Mouse (Mus musculus): ENCODE results near the gene Edaradd.

The Edaradd gene

GRCm38 (mm10) chr13:12519955-12520584, at the start of gene Edaradd:
Edaradd (minus strand) TSS chr13:12520438.
- peak; percentile 45 to 61 for DNase-seq

- DNase-seq = no peak
These were observed 49.5 kb upstream of the Edaradd start for GRCm38 (mm10) chr13:12569741-12570140.

GRCm38 (mm10) chr13:12568597-12569469, 48.6 kb upstream of the Edaradd start:
- no peak for DNase-seq

- DNase-seq = no peak
These were observed 47.7 kb upstream of the Edaradd start for GRCm38 (mm10) chr13:12567936-12568335.

GRCm38 (mm10) chr13:12565621-12566390, 45.6 kb upstream of the Edaradd start, which contains the start of gene Ero1lb:
Ero1lb (plus strand) TSS chr13:12565874.
- peak; percentile 99 for DNase-seq

- DNase-seq = no peak
These were observed 42.0 kb upstream of the Edaradd start for GRCm38 (mm10) chr13:12562256-12562655.

GRCm38 (mm10) chr13:12561729-12562128, 41.5 kb upstream of the Edaradd start:
- DNase-seq = peak; percentile 16 to 25

- DNase-seq = no peak
These were observed 39.4 kb upstream of the Edaradd start for GRCm38 (mm10) chr13:12559462-12560120.

- no peak for DNase-seq
These were observed 38.8 kb upstream of the Edaradd start for GRCm38 (mm10) chr13:12559044-12559443.

GRCm38 (mm10) chr13:12554211-12554610, 34.0 kb upstream of the Edaradd start:
- no peak for DNase-seq

- no peak for DNase-seq
These were observed 23.8 kb upstream of the Edaradd start for GRCm38 (mm10) chr13:12543880-12544568.

- DNase-seq = no peak
These were observed 23.0 kb upstream of the Edaradd start for GRCm38 (mm10) chr13:12543246-12543645.

- peak; percentile 55 to 57 for DNase-seq
These were observed 22.1 kb upstream of the Edaradd start for GRCm38 (mm10) chr13:12542006-12542981.

GRCm38 (mm10) chr13:12540119-12540518, 19.9 kb upstream of the Edaradd start:
- DNase-seq = peak; percentile 29 to 37

GRCm38 (mm10) chr13:12539716-12540115, 19.5 kb upstream of the Edaradd start:
- DNase-seq = no peak

- peak; percentile 47 to 79 for DNase-seq
These were observed 17.7 kb upstream of the Edaradd start for GRCm38 (mm10) chr13:12537971-12538370.

- DNase-seq = no peak
These were observed 14.4 kb upstream of the Edaradd start for GRCm38 (mm10) chr13:12534628-12535027.

- no peak for DNase-seq
These were observed 5.4 kb upstream of the Edaradd start for GRCm38 (mm10) chr13:12525678-12526077.

GRCm38 (mm10) chr13:12522346-12522745, 2.1 kb upstream of the Edaradd start:
- no peak for DNase-seq

GRCm38 (mm10) chr13:12519371-12519770, 867 bp downstream of the Edaradd start:
- peak in 1 of 2 experiments; percentile 45 for DNase-seq
